Mouse (Mus musculus) hematopoietic stem cell, adult 5-6 weeks (primary cell): Measurements from ENCODE around the gene Tvp23b. TPM values are rescaled to one million over a fixed set of nuclear protein-coding genes. Genes with fewer than 3 reads are reported as not detected.

Experiments
- ATAC-seq, 2 experiments: fragments of 125-278 bp in 1 of 2; replicated peaks in 1 of 2; 2 replicates each; pipeline ENCODE4 v1.8.0; 2016 to 2017; ENCODE audit warnings: inconsistent platforms in 2 of 2, mild to moderate bottlenecking in 2 of 2, moderate number of reproducible peaks in 2 of 2, low read depth in 1 of 2, moderate TSS enrichment in 1 of 2; ENCODE audit not compliant: low FRiP score in 2 of 2, poor library complexity in 2 of 2, severe bottlenecking in 2 of 2, insufficient read depth in 1 of 2, low TSS enrichment in 1 of 2
- total RNA-seq: library from RNA; stranded (forward); fragments of 172-1452, 232-1000 nt; gene quantifications from 2 replicates; pipeline ENCODE4 v1.2.3, GENCODE M21; 2017

The Tvp23b gene
- total RNA-seq = 43.8 and 46.2 TPM in 2 replicates

GRCm38 (mm10) chr11:62879220-62880048 lies at the start of gene Tvp23b:
Tvp23b (plus strand) TSS chr11:62879455.
- ATAC-seq = peak; percentile 97 to 98

GRCm38 (mm10) chr11:62830387-62830786 lies 48.9 kb upstream of the Tvp23b start:
- ATAC-seq = no peak

- no peak for ATAC-seq
Observed at GRCm38 (mm10) chr11:62831906-62832305, 47.3 kb upstream of the Tvp23b start.

GRCm38 (mm10) chr11:62844562-62844961 lies 34.7 kb upstream of the Tvp23b start:
- no peak for ATAC-seq

GRCm38 (mm10) chr11:62845730-62846129 lies 33.5 kb upstream of the Tvp23b start:
- no peak for ATAC-seq

GRCm38 (mm10) chr11:62846961-62847654 lies 32.1 kb upstream of the Tvp23b start, which contains the start of gene Fbxw10:
Fbxw10 (plus strand) TSS chr11:62847069.
- ATAC-seq = peak; percentile 68 to 92

- ATAC-seq = peak; percentile 57 to 59
Observed at GRCm38 (mm10) chr11:62847655-62848191, 31.5 kb upstream of the Tvp23b start.

GRCm38 (mm10) chr11:62848301-62848700 lies 31.0 kb upstream of the Tvp23b start:
- no peak for ATAC-seq

- ATAC-seq = 0 out of 4 replicates have a peak, but pooled peaks of 1 of the 2 experiments have one; percentile 27
Observed at GRCm38 (mm10) chr11:62851199-62851598, 28.1 kb upstream of the Tvp23b start.

GRCm38 (mm10) chr11:62853334-62853733 lies 25.9 kb upstream of the Tvp23b start:
- ATAC-seq = no peak

GRCm38 (mm10) chr11:62865562-62865961 lies 13.7 kb upstream of the Tvp23b start:
- no peak for ATAC-seq

GRCm38 (mm10) chr11:62866685-62867084 lies 12.6 kb upstream of the Tvp23b start:
- ATAC-seq = no peak

- ATAC-seq = no peak
Observed at GRCm38 (mm10) chr11:62869201-62869600, 10.1 kb upstream of the Tvp23b start.

GRCm38 (mm10) chr11:62869715-62870371 lies 9.4 kb upstream of the Tvp23b start:
- 0 out of 4 replicates have a peak, but pooled peaks of 1 of the 2 experiments have one; percentile 27 for ATAC-seq

GRCm38 (mm10) chr11:62873479-62873878 lies 5.8 kb upstream of the Tvp23b start:
- no peak for ATAC-seq

- ATAC-seq = no peak
Observed at GRCm38 (mm10) chr11:62875696-62876095, 3.6 kb upstream of the Tvp23b start.

- ATAC-seq = no peak
Observed at GRCm38 (mm10) chr11:62876445-62876844, 2.8 kb upstream of the Tvp23b start.

- no peak for ATAC-seq
Observed at GRCm38 (mm10) chr11:62877391-62877790, 1.9 kb upstream of the Tvp23b start.
